Mouse (Mus musculus) small intestine, adult 2 months (tissue): Measurements from ENCODE around the gene Rnf115.

Experiments
- CTCF ChIP-seq: fragments of 200-500 bp; IDR thresholded peaks from 2 replicates; pipeline ENCODE4 v1.5.1; 2012; ENCODE audit warnings: low read depth, mild to moderate bottlenecking, control low read depth, inconsistent platforms, low read length, moderate library complexity, mixed read lengths; ENCODE audit not compliant: insufficient replicate concordance, insufficient read length; ENCODE audit errors: extremely low read depth
- POLR2A ChIP-seq: fragments of 200-500 bp; IDR thresholded peaks from 2 replicates; pipeline ENCODE4 v1.6.1; 2012; ENCODE audit warnings: low read depth, mild to moderate bottlenecking, control low read depth, inconsistent platforms, low read length, moderate library complexity

DNA sequence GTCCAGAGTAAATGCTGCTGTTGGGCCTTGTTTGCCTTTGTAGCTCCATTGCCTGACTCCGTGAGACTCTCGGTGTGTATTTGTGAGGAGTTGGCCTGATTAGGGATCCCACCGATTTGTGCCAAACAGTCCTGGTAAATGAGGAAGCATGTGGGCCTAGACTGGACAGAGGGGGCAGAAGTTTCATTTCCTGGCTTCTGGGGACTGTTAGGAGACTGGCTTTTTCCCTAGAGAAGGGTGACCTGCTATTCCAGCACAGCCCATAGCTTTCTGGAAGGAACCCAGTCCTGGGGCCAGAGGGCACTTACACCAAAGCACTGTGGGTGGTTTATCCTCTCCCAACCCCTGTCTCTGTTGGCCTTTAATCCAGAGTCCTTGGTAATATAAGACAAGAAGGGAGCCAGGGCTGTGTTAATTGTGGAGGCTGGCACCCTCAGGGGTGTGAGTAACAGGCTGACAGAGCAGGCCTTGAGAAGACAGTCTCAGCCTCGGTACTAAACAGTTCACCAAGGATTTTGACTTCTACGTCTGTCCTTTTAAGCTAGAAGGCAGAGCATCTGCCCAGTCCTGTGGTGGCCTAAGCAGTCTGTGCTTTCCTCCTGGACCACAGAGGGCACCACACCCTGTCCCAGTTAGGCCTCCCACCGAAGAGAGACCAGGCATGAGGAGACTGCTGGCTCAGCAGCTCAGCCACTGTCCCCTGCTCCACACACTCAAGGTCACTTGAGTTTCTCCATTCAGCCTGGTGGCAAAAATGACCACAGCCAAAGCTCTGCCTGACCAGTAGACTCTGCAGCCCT lies 92.9 kb downstream of the Rnf115 start:
- TF ChIP-seq POLR2A: no peak
- TF ChIP-seq CTCF: no peak
